Mouse (Mus musculus): ENCODE measurements around the gene Hmgcs2. TPM values are rescaled to one million over a fixed set of nuclear protein-coding genes. Genes with fewer than 3 reads are reported as not detected.
A peak's percentile ranks its signal among the peaks of the same experiment; 100 is the strongest.

Hmgcs2 gene
- polyA plus RNA-seq, 1 experiment from 2014 or later: 2.4 TPM

DNA sequence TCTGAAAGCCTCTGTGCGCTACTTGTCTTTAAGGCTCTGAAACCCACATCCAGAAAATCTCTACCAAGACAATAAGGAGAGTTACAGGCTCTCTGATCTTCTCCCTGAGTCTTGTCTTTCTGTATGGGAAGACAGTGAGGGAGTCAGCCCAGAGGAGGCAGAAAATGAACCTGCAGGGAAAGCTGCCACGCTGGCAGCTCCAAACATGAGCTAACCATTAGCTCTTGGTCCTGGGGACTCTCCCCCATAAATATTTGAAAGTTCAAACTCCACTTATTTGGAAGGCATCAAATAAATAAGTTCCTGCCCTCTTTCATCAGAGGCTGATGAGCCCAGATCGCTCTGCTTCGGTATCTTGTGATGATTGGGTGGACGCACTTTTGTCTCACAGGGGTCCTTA, 3.0 kb downstream of the Hmgcs2 start:
- Histone ChIP-seq H3K4me3 (no peak overlapping the region), H3K4me2 (no peak overlapping the region), H3K27ac (no peak overlapping the region), H3K4me1 (0 out of 2 replicates have a peak, but pooled peaks cover 5% of the 10 kb centered on the region), H3K9me3 (replicated peaks) (no peaks in the 10 kb centered on the region), H3K27me3 (no peaks in the 10 kb centered on the region), H3K9ac (no peak overlapping the region), H3K36me3 (ENCODE audit: poor library complexity, severe bottlenecking) (no peaks in the 10 kb centered on the region)
- ATAC-seq: no peak
- WGBS: 94% methylated on average over 5 of the region's 5 CpGs

GRCm38 (mm10) chr3:98291044-98291443, 10.8 kb downstream of the Hmgcs2 start:
- Histone ChIP-seq H3K27ac (no peak overlapping the region), H3K27me3 (no peaks in the 10 kb centered on the region), H3K9ac (no peak overlapping the region), H3K4me2 (no peak overlapping the region), H3K9me3 (replicated peaks) (peaks cover 6% of the 10 kb centered on the region), H3K36me3 (ENCODE audit: poor library complexity, severe bottlenecking) (no peaks in the 10 kb centered on the region), H3K4me3 (no peak overlapping the region), H3K4me1 (no peaks in the 10 kb centered on the region)
- WGBS: 93% methylated on average over 9 of the region's 9 CpGs
- ATAC-seq: no peak

- Histone ChIP-seq H3K27me3 (no peaks in the 10 kb centered on the region), H3K36me3 (ENCODE audit: poor library complexity, severe bottlenecking) (no peaks in the 10 kb centered on the region), H3K4me2 (no peak overlapping the region), H3K9me3 (replicated peaks) (peaks cover 6% of the 10 kb centered on the region), H3K9ac (no peak overlapping the region), H3K4me3 (no peak overlapping the region), H3K4me1 (no peaks in the 10 kb centered on the region), H3K27ac (no peak overlapping the region)
- 74% methylated on average over 10 of the region's 10 CpGs for WGBS
- no peak for ATAC-seq
Observed at GRCm38 (mm10) chr3:98295965-98296364, 15.7 kb downstream of the Hmgcs2 start.

DNA sequence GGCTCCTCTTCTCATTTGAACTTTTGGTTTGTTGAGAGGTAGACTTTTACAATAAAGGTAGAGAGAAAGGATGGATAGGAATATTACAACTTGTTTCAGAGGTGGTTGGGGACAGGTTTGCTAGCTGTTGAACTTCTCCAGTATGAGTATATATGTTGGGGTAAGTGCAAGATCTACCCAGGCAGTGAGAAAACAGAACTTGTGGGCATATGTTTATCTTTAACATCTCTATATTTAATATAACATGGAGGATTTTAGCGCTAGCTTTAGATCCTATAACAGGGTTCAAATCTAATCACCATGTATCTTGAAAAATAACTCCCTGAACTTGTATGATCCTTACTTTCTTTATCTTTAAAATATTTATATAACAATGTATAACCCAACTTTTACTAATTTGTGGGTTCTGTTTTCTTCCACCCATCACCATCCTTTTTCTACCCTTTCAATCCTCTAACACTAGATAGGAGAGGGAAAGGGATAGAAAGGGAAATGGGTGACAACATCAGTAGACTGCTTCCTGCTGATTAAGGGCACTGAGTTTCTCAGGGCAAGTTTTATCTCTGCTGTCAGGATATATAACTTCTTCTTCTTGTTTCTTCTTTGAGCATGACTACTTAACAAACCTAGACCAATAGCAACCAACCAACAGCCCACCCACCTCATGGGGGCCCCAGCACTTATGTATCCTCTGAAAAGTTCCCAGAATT, 19.3 kb downstream of the Hmgcs2 start:
- WGBS: 92% methylated on average over 1 of the region's 1 CpGs
- Histone ChIP-seq H3K27ac (no peak overlapping the region), H3K4me3 (no peak overlapping the region), H3K9me3 (replicated peaks) (no peaks in the 10 kb centered on the region), H3K36me3 (ENCODE audit: poor library complexity, severe bottlenecking) (no peaks in the 10 kb centered on the region), H3K4me1 (no peaks in the 10 kb centered on the region), H3K9ac (no peak overlapping the region), H3K4me2 (no peak overlapping the region), H3K27me3 (no peaks in the 10 kb centered on the region)
- no peak for ATAC-seq

- Histone ChIP-seq H3K27me3 (no peaks in the 10 kb centered on the region), H3K27ac (no peak overlapping the region), H3K36me3 (ENCODE audit: poor library complexity, severe bottlenecking) (no peaks in the 10 kb centered on the region), H3K4me3 (no peak overlapping the region), H3K4me2 (no peak overlapping the region), H3K9ac (no peak overlapping the region), H3K4me1 (no peaks in the 10 kb centered on the region), H3K9me3 (replicated peaks) (no peaks in the 10 kb centered on the region)
- 97% methylated on average over 4 of the region's 4 CpGs for WGBS
- no peak for ATAC-seq
Observed at GRCm38 (mm10) chr3:98300266-98300665, 20.0 kb downstream of the Hmgcs2 start.

DNA sequence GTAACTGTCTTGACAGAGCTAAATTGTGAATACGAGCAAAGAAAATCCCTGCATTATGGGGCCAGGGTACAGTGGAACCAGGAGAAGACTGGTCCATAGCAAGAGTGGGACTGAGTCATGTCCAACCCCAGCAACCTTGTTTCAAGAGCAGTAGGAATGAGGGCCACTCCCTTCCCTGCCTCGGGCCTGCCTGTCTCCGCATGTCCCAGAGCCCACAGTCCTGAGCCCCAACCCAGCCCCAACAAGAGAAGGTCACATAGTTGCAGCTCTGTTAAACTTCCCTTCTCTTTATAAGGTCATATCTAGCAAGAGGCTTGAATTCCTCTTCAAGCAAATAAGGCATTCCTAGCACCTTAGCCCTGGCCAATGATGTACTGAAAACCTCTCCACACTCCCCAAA, 21.5 kb downstream of the Hmgcs2 start:
- Histone ChIP-seq H3K36me3 (ENCODE audit: poor library complexity, severe bottlenecking) (no peaks in the 10 kb centered on the region), H3K4me1 (no peaks in the 10 kb centered on the region), H3K27me3 (no peaks in the 10 kb centered on the region), H3K9me3 (replicated peaks) (no peaks in the 10 kb centered on the region), H3K4me2 (no peak overlapping the region), H3K27ac (no peak overlapping the region), H3K9ac (no peak overlapping the region), H3K4me3 (no peak overlapping the region)
- ATAC-seq: no peak
- WGBS: 96% methylated on average over 3 of the region's 3 CpGs

GRCm38 (mm10) chr3:98308606-98309005, 28.4 kb downstream of the Hmgcs2 start:
- H3K9ac ChIP-seq: no peak overlapping the region
- H3K27ac ChIP-seq: no peak overlapping the region
- 78% methylated on average over 6 of the region's 6 CpGs for WGBS
- no peaks in the 10 kb centered on the region for H3K27me3 ChIP-seq
- no peak for ATAC-seq
- no peaks in the 10 kb centered on the region for H3K9me3 ChIP-seq (replicated peaks)
- no peak overlapping the region for H3K4me2 ChIP-seq
- no peak overlapping the region for H3K4me3 ChIP-seq
- no peaks in the 10 kb centered on the region for H3K4me1 ChIP-seq
- H3K36me3 ChIP-seq (ENCODE audit: poor library complexity, severe bottlenecking): 0 out of 2 replicates have a peak, but pooled peaks cover 3% of the 10 kb centered on the region

DNA sequence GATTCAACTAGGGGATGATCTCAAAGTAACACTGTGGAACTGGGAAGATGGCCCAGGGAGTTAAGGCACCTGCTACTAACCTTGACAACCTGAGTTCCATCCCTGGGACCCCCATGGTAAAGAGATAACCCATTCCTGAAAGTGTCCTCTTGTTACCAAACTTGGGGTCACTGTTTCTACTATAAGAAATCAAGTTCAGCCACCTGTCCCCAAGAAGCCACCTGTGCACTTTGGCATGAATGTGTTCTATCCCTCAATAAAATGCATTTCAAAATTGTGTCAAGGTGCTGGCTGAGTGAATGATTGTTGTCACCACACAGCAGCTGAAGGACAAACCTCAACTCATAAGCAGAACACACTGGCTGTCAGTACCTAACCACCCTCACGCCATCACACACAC, 30.2 kb downstream of the Hmgcs2 start:
- ATAC-seq: no peak
- 92% methylated on average over 1 of the region's 1 CpGs for whole genome bisulfite sequencing

GRCm38 (mm10) chr3:98312867-98313266, 32.6 kb downstream of the Hmgcs2 start:
- Histone ChIP-seq H3K27ac (no peak overlapping the region), H3K4me3 (no peak overlapping the region), H3K36me3 (ENCODE audit: poor library complexity, severe bottlenecking) (peaks cover 12% of the 10 kb centered on the region), H3K9me3 (replicated peaks) (no peaks in the 10 kb centered on the region), H3K9ac (no peak overlapping the region), H3K4me2 (no peak overlapping the region), H3K4me1 (peaks cover 14% of the 10 kb centered on the region), H3K27me3 (no peaks in the 10 kb centered on the region)
- peak; percentile 64; the same call in 1 of the 2 replicates for ATAC-seq
- 34% methylated on average over 7 of the region's 7 CpGs for WGBS

More for the DNA sequence above, 30.2 kb downstream of the Hmgcs2 start:
- Histone ChIP-seq H3K27ac (no peak overlapping the region), H3K4me3 (no peak overlapping the region), H3K36me3 (ENCODE audit: poor library complexity, severe bottlenecking) (peaks cover 11% of the 10 kb centered on the region), H3K9ac (no peak overlapping the region), H3K4me1 (no peaks in the 10 kb centered on the region), H3K27me3 (no peaks in the 10 kb centered on the region), H3K4me2 (no peak overlapping the region), H3K9me3 (replicated peaks) (no peaks in the 10 kb centered on the region)

GRCm38 (mm10) chr3:98313294-98314155, 33.3 kb downstream of the Hmgcs2 start:
- Histone ChIP-seq H3K4me2 (no peak overlapping the region), H3K27ac (no peak overlapping the region), H3K9me3 (replicated peaks) (no peaks in the 10 kb centered on the region), H3K4me3 (no peak overlapping the region), H3K27me3 (no peaks in the 10 kb centered on the region), H3K36me3 (ENCODE audit: poor library complexity, severe bottlenecking) (peaks cover 18% of the 10 kb centered on the region), H3K4me1 (peaks cover 20% of the 10 kb centered on the region), H3K9ac (no peak overlapping the region)
- 77% methylated on average over 9 of the region's 9 CpGs for WGBS
- ATAC-seq: no peak

GRCm38 (mm10) chr3:98315181-98315580, 34.9 kb downstream of the Hmgcs2 start:
- 92% methylated on average over 2 of the region's 2 CpGs for WGBS
- Histone ChIP-seq H3K4me3 (no peak overlapping the region), H3K27ac (no peak overlapping the region), H3K9me3 (replicated peaks) (no peaks in the 10 kb centered on the region), H3K9ac (no peak overlapping the region), H3K4me1 (peaks cover 36% of the 10 kb centered on the region), H3K36me3 (ENCODE audit: poor library complexity, severe bottlenecking) (peaks cover 24% of the 10 kb centered on the region), H3K27me3 (no peaks in the 10 kb centered on the region), H3K4me2 (no peak overlapping the region)
- ATAC-seq: no peak

DNA sequence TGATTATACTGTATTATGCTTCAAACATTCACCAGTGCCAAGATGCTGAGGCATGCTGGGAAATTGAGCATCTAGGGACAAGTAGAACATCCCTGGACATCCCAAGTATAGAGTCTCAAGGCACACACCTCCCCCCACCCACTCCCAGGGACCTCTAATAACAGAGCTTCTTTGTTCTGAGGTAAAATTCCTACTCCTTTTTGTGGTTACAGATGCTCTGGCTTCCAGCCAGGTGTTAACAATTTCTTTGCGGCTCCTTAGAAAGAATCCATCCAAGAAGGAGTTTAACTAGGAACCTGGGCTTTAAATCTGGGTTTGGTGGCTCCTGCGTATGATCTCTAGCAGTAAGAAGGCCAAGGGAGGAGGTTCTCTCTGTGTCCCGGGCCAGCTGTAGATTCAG, 36.9 kb downstream of the Hmgcs2 start:
- no peaks in the 10 kb centered on the region for H3K9me3 ChIP-seq (replicated peaks)
- H3K9ac ChIP-seq: no peak overlapping the region
- H3K27me3 ChIP-seq: no peaks in the 10 kb centered on the region
- no peak overlapping the region for H3K4me3 ChIP-seq
- H3K4me1 ChIP-seq: peaks cover 38% of the 10 kb centered on the region
- H3K36me3 ChIP-seq (ENCODE audit: poor library complexity, severe bottlenecking): peaks cover 39% of the 10 kb centered on the region
- 47% methylated on average over 3 of the region's 3 CpGs for WGBS
- H3K27ac ChIP-seq: peak overlapping the region; percentile 68
- H3K4me2 ChIP-seq: no peak overlapping the region
- ATAC-seq: no peak

All from forebrain, embryonic 13.5 days (tissue).